Mouse (Mus musculus) cortical plate, adult 2 months (tissue): ENCODE data around the gene Sbno2.

ENCODE experiments used
- CTCF ChIP-seq: fragments of 200-500 bp; IDR thresholded peaks from 2 replicates; pipeline ENCODE4 v1.5.1; 2011; ENCODE audit warnings: mild to moderate bottlenecking, control low read depth, low read length; ENCODE audit not compliant: insufficient read depth; ENCODE audit errors: extremely low read depth
- POLR2A ChIP-seq: fragments of 200-500 bp; IDR thresholded peaks from 2 replicates; pipeline ENCODE4 v1.6.1; 2011; ENCODE audit warnings: mild to moderate bottlenecking, low read length, control low read depth; ENCODE audit not compliant: insufficient read depth; ENCODE audit errors: extremely low read depth

GRCm38 (mm10) chr10:80100982-80101381 lies 4.4 kb downstream of the Sbno2 start:
- TF ChIP-seq CTCF (no peak), POLR2A (no peak)
